Mouse (Mus musculus) left cerebral cortex, adult 11 months (tissue): ENCODE data around the gene Atf3.

ENCODE experiments used
- DNase-seq: peaks from one replicate; pipeline ENCODE4 v3.0.0; 2022; ENCODE audit warnings: low spot score

The Atf3 gene

DNA sequence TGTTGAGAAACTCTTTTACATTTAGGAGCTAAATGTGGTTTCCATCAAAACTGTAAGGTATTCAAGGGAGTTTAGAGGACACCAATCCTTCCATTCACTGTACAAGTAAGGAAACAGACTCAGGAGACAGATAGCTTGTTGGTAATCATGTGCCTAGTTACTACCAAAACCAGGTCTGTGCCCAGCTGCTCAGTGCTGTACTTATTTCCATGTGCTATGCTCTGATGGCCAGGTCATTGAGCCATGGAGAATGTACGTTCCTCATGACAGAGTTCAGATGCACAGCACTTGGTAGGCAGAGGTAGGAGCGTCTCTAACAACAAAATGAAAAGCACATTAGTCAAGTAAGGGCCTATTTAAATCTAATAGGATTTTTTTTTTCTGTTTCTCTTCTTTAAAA is 8.7 kb upstream of the Atf3 start:
- DNase-seq, result no peak

DNA sequence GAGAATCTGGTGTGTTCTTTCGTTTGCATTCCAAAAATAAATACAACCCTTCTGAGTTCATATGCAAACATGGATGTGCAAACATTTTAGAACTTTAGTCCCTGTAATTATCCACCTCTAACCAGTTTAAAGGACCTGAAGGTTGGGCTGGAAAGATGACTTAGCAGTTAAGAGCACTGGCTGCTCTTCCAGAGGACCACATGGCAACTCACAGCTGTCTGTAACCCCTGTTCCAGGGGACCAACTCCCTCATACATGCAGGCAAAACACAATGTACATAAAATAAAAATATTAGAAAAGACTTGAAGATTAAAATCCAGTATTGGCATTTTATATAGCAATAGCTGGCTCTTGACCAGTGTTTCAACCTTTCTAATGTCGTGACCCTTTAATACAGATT is 7.9 kb upstream of the Atf3 start:
- no peak for DNase-seq

DNA sequence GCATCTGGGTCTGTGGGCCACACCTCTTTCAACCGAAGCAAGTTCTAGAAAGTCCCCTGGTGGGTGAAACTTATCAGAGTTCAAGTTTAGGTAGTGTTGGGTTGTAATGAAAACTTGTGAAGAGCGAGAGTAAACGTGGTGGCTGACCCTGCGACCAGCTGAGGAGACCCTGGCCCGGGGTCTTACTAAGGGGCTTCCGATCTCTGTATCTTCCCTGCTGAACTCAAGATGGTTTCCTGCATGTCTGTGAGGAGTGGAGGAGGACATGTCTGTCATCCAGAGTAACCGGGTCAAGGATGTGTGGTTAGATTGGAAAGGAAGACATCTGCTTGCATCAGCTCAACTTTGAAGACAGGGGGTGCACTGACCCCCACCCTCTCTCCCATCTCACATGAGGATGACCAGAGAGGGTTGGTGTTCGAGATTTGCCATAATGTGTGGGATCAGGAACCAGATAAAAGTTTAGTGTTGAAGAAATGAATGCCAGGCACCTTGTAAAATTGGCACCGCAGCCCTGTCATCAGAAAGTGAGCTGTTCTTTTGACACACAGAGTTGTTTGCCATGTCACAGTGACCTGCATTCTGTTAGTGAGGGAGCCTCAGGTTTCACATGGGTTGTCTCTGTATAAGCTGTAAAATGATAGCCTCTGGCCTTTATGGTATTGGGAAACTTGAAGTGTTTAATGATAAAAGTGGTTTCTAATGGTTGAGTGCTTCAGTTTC is 7.3 kb upstream of the Atf3 start:
- DNase-seq, result no peak

DNA sequence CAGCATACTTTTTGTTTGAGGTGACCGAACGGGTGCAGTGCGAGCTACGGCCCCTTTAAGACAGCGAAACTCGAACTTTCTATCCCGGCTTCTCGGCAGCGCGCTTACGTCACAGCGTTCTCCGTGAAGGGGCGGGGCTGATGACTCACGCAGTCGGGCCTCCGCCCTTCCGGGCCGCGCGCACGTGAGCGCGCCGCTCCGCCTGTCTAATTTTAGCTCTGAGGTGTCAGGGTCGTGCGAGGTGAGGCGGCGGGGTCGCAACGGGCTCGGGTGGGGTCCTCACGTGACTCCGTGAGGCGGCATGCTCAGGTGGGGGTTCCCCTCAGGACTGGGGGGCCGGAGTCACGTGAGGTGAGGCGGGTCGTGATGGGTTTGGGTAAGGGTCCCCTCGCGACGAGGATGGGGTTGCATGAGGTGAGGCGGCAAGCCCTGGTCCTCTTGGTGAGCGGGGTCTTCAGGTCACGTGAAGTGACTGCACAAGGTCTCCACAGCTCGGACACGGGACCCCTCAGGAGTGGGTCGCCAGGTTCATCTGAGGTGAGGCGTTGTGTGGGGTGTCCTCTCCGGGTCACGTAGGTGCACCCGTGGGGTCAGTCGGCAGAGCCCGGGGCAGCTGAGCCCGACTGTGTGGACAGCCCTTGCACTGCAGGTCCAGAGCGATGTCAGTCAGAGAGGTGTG is 6.6 kb upstream of the Atf3 start:
- peak; percentile 88 for DNase-seq

DNA sequence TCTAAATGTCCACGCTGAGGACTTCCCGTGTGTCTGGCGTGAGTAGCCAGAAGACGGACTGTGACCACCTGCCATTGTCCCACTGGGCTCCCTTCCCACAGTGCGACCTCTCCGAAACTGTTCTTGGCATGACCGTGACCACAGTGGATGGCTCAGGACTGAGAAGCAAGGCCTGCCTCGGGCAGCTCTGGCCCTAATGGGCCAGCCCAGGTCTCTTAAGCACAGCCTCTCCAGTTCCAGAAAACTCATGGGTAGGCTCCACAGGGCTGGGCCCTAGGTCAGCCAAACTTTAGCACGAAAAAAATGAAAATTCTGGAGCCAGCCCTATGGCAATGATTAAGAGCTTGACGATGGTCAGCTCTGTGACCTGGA is 6.1 kb upstream of the Atf3 start:
- DNase-seq, result no peak

DNA sequence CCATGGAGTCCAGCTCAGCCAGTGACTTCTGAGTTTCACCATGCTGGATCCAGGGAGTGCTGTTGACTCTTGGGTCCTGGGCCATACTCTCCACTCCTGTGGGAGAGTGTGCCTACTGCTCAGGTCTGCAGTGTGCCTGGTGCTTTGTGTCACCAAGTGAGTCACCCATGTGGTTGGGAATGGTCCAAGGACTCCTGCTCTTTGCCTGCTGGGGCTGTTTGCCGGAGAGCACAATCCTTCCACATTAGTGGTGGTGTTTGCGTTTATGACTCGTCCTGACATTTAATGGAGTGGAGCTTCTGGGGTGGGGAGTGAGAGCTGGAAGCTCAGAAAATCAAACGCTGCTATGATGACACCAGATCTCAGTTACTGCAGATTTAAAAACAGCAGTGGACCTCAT is 4.2 kb upstream of the Atf3 start:
- no peak for DNase-seq

DNA sequence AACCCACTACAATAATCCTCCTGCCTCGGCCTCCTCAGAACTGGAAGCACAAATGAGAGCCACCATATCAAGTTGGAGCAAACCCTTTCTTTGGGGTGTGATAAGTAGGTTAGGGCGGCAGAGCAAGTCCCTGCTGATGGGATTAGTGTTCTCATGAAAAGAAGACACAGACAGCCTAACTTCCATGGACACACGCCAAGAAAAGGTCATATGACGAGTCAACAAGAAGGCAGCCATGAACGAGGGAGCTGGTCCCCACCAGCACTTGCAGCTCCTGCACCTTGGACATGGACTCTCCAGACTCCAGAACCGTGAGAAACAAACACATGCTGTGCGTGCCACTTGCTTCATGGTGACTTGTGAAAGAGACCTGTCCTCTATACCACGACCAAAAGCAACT is 2.7 kb upstream of the Atf3 start:
- no peak for DNase-seq

DNA sequence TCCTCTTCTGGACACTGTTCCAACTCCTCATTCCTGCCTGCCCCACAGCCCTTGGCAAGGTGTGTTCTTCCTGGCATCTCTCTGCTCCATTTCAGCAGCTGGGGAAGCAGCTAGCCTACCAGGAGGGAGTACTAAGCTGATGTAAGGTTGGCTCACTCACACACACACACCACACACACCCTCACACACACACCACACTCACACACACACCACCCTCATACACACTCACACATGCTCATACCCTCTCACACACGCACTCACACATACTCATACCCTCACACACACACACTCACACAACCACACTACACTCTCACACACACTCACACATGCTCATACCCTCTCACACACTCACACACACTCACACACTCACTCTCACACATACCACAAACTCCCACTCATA is 1.9 kb upstream of the Atf3 start:
- no peak for DNase-seq

DNA sequence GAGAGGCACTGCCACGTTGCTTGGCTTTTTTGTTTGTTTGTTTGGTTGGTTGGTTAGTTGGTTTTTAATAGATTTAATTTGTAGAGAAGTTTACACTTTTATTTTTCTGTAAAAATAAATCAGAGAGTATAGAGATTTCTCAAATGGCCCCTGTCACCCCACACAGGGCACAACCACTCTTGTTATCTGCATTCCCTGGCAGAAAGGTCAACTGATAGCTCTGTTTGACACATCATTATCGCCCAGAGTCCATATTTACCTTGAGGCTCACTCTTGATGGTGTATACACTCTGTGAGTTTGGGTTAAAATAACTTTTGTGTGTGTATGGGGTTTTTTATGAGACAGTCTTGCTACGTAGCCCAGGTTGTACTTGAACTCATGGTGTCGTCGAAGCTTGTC is 744 bp upstream of the Atf3 start:
- no peak for DNase-seq

DNA sequence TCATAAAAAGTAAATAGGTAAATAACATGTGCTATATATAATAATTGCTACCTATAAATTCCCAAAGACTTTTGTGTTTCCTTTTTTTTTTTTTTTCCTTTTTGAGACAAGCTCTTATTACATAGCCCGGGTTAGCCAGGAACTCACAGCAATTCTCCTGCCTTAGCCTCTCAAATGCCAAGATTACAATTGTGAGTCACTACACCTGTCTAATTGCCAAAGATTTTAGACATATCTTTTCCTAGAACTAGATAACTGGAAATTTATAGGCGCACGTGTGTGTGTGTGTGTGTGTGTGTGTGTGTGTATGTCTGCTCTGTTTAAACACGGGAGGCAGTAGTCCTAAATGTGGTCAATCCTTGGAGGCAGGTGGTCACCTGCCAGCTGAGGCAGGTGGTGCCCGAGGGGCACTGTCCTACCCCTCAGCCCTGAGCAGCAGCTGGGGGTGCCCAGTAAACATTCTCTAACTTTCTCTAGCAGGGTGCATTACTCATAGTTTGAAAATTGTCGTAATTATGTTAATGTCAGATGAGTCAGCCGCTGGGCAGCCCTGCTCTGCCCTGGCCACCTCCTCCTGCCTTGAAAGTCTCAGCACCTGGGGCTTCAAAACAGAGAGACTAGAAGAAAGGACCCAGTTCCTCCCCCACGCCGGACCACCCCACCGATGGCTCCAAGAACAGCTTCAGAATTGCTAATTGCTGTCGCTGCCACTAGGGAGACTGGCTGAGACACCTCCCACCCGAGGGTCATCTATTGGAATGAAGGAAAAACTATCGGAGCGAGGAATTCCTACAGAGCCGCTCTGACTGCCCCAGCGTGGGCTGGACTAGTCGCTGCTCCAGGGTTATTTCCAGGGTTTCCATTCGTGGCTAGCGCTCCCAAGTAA is 1.8 kb downstream of the Atf3 start:
- DNase-seq, result no peak

DNA sequence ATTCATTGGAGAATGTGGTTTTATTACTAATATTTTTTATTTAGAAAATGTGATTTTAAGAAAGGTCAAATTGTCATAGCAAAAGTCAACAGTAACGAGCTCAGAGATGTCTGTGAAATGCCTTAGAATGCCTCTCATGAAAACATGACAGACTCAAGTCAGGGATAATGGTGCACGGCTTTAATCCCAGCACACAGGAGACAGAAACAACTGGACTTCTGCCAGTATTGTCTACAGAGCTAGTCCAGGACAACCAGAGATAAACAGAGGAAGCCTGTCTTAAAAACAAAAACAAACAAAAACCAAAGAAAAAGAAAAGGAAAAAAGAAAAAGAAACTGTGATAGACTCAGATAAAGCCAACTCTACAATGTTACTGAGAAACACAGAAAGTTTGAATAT is 6.7 kb downstream of the Atf3 start:
- no peak for DNase-seq

DNA sequence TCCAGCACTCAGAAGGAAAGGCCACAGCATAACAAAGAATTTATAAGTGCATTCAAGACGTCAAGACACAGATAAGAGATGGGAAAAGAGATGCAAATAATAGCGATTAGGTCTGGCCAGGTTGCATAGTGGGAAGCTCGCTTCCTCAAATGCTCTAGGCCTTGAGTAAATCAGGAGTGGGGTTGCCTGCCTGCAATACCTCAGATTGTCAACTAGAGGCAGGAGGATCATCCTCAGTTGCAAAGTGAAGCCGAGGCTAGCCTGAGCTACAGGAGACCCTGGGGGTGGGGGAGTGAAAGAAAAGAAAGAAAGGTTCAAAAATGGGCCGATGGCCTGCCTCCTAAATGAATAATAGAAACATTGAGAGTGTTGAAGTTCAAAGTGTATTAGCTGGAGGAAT is 12.0 kb downstream of the Atf3 start:
- DNase-seq, result no peak

DNA sequence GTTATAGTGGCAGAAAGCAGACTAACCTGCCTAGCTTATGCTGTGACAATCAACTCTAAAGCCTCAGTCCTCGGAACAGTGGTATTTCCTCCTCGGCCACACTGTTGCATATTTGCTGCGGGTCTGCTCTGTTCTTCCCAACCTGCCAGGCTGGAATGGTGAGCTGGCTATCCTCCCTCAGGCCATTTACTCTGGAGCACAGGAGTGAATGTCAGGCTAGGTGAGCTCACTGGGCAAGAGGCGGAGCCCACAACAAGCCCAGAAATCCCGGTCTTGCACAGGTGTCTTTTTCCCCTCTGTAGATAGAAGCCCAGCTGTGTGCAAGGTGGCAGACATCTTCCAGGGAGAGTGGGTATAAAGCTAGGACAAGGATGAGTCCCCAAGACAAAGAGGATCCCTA is 13.0 kb downstream of the Atf3 start:
- DNase-seq, result no peak

DNA sequence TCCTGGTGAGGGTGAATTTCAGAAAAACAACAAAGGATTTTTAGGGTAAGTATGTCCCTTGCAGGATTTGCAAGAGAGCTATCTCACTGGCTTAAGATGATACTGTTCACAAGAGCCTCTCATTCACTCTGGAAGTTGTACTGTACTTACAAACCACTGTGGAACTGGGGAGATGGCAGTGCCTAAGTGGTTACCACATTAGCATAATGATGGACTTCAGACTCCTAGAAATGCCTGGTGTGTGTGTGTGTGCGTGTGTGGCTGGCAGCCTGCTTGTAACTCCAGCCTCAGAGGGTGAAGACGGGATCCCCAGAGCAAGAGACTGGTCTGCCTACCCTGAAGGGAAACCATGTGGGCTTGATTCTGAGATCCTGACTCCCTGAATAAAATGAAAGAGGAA is 14.3 kb downstream of the Atf3 start:
- no peak for DNase-seq

DNA sequence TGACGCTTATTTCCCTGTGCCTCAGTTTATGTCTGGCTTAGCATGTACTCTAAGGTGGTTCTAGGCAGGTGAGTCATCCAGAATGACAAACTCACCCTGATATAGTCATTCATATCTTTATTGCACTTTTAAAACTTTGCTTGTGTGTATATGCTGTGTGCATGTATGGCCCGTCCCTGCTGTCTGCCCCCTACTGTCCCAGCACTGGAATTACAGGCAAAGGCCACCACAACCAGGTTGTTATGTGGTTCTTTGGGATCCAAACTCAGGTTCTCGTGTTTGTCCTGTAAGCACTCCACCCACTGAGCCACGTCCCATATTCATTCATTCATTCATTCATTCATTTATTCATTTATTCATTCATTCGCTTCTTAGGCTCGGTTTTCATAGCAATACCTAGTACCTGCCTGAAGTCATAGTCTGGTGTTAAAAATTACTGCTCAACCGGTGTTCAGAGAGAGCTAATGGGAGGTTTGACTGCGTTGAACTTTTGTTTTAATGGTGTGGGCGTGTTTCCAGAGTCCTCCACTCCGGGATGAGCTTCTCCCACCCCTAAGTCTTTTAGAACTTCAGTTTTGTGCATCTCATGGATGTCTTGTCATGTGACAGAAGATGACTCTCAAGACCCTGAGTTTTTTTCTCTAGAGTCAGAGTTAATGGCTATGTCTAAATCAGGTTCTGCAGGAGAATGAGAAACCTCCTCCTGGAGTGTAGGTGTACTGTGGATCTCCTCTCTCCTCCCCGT is 15.5 kb downstream of the Atf3 start:
- DNase-seq, result no peak

DNA sequence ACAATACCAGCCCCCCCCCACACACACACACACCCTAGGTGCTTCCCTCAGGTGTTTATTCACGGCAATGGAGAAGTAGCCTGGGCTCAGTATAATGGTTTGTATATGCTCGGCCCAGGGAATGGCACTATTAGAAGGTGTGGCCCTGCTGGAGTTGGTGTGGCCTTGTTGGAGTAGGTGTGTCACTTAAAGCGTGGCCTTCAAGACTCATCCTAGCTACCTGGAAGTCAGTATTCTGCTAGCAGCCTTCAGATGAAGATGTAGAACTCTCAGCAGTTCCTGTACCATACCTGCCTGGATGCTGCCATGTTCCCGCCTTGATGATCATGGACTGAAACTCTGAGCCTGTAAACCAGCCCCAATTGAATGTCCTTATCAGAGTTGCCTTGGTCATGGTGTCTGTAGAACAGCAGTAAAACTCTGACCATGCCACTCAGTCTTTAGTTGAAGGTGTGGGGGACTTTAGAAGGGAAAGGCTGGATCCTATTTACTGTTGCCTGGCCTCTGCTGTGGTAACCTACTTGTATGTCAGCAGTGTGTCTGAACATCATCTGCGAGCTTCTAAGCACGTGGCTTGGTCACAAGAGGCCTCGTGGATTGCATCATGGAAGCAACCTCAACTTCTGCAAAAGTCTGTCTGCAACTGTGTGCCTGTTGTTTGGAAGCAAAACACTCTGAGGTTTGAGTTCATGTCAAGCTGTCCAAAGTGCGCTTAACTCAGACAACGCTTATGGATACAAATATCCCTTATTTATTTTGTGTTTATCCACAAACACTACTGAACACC is 16.8 kb downstream of the Atf3 start:
- DNase-seq, result peak; percentile 18

DNA sequence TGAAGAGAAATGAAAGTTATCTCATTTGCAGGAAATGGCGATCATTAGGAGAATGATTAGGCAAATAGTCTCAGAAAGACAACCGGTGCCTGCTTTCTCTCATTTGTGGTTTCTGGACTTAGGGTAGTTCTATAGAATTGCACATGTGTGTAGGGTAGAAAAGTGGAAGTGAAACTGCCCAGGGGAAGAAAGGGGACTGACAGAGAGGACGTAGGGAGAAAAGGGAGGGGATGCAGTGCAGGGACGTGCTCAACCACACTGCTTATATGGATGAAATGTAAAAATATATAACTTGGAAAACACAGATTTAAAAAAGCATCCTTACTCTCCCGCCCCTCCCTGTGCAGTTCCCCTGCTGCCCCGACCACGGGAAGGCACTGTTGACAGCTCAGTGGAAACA is 19.9 kb downstream of the Atf3 start:
- no peak for DNase-seq

DNA sequence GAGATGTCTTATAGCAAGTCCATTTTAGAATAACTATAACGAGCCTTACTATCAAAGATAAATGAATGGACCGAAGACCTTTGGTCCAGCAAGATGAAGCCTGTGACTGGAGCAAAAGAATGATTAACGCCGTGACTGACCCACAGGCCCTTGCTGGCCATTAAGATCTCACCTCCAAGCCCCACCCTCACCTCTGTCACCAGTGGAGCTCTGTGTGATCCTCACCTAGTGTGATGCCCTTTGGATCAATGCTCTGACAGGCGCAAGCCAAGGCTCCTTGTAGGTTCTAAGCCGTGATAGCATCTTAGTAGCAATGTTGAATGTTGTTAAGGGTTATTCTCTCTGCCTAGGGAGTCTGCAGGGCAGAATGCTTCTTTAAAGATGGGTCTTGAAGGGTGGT is 21.8 kb downstream of the Atf3 start:
- no peak for DNase-seq

DNA sequence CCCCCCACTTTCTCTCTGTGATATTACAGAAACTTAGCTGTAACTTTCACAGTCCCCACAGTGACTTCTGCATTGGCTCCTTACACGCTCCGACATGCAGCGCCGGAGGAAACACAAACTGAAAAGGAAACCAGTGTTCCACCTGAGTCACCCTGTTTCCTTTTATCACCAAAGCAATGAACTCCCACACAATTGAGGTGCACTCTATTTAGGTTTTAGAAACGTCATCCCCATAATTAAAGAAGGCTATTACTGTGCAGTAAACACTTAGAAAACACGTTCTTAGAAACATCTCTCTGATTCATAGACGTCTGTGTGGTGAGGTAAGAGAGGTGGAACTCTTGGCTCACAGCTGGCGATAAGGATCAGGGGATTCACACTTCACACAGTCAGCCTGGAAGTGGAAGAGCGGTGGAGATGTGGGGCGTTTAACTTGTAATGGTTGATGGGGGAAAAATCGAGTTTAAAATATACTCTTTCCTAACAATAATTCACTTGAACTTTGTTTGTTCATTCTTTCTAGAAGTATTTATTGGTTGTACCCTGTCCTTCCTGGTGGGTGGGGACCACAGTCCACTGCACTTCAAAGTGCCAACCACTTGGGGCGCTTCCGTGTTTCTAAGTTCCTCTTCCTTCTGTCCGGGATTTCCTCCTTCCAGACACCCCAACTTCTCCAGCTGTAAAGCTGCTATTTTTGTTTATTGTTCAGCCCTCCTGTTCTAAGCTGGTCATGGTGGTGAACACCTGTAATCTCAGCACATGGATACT is 24.0 kb downstream of the Atf3 start:
- no peak for DNase-seq

DNA sequence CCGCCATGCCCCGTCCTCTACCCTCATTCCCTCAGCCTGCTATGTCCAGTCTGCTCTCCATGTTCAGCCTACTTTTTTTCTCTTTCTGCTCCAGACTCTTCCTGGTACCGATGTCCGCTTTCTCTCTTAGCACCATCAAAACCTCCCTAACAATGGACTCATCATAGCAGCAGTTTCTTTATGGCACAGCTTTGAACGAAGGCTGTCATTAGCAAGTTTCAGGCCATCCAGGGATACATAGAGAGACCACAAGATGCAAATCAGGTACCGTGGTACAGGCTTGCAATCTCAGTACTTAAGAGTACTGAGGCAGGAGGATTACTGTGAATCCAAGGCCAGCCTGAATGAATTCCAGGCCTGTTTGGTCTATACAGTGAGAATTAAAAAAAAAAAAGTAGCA is 25.1 kb downstream of the Atf3 start:
- DNase-seq, result no peak

DNA sequence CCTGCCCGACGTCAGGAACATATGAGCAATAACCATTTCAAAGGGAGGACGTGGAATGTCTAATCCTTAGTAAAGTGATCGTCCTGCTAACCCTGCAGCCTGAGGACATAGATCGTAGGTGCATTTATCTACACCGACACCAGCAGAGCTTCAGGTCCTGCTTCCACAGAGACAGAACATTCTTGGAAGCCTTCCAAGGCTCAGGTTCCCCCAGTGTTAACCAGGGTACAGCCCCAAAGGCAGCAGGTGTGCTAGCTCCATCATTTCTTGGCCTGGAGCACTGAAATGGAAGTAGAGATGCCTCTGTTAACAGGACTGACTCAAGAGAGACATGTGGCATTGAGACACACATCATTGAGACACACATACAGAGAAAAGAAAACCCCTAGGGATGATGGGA is 25.6 kb downstream of the Atf3 start:
- no peak for DNase-seq
